Mouse (Mus musculus) gastrocnemius, postnatal 25 days (tissue): ENCODE measurements around the gene F12. TPM values are rescaled to one million over a fixed set of nuclear protein-coding genes. Genes with fewer than 3 reads are reported as not detected.
"Not testable (repeated sequence)": the region's sequence is repeated elsewhere in the genome, so short reads cannot be mapped to it uniquely, and the experiment has no call there.

Experiments used
- DNase-seq: peaks from one replicate; pipeline ENCODE4 v3.0.0; 2022
- total RNA-seq, 2 experiments: library from RNA; stranded (reverse); gene quantifications; 1 replicate in 1 of 2; 2 replicates in 1 of 2; pipeline ENCODE4 v1.2.3; 2021

Gene F12
- total RNA-seq, 2 experiments from 2014 or later, result not detected

GRCm38 (mm10) chr13:55449679-55450441 lies 23.3 kb upstream of the F12 start:
- no peak for DNase-seq

- DNase-seq, result no peak
These were observed 22.6 kb upstream of the F12 start for GRCm38 (mm10) chr13:55449205-55449604.

GRCm38 (mm10) chr13:55448131-55448530 lies 21.5 kb upstream of the F12 start:
- DNase-seq, result no peak

- DNase-seq, result no peak
These were observed 20.9 kb upstream of the F12 start for GRCm38 (mm10) chr13:55447543-55447943.

- no peak for DNase-seq
These were observed 20.0 kb upstream of the F12 start for GRCm38 (mm10) chr13:55446483-55447105.

GRCm38 (mm10) chr13:55445361-55446091 lies 18.9 kb upstream of the F12 start:
- DNase-seq, result no peak

DNA sequence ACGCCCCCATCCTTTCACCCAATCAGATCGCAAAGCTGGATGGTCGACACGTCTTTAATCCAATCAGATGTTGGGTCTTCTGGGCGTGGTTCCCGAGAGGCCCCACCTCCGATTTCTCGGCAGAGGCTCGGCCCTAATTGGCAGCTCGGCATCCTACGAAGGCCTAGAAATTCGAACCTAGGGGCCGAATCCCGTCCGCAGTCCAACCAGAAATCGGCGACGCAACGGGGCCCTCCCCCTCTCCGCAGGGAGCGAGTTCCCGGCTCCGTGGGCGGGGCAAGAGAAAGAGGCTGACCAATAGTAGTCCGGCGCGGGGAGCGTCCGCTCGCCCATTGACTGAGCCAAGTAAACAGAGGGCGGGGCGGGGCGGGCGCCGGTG lies 18.3 kb upstream of the F12 start, which contains the start of gene Grk6:
TSS of gene Grk6 (plus strand) at position 136 of the 379 bp plus-strand sequence.
- peak; percentile 100 for DNase-seq

- DNase-seq, result no peak
These were observed 17.8 kb upstream of the F12 start for GRCm38 (mm10) chr13:55444286-55444936.

- DNase-seq, result no peak
These were observed 17.2 kb upstream of the F12 start for GRCm38 (mm10) chr13:55443799-55444285.

DNA sequence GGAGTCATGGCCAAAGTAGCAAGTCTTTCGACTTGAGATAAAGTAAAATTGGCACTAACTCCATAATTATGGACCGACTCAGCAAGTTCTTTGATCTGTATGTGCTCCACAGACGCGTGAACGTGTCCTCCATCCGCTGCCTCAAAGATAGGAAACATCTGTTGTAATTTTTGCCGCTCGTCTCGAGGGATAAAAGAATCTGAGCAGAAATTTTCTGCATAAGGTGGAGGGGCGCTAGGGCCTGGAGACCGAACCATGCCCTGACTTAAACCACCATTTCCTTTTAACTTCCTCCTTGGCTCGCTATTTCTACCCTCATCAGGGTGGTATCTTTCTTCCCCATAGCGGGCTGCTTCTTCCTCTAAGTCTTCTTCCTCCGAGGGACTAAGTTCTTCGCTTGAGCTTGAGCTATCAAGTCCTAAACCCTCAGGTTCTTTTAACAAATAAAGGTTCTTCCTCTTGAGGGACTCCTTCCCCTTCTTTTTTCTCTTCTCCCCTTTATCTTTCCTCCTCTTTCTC lies 10.6 kb upstream of the F12 start:
- DNase-seq, result not testable (repeated sequence)

DNA sequence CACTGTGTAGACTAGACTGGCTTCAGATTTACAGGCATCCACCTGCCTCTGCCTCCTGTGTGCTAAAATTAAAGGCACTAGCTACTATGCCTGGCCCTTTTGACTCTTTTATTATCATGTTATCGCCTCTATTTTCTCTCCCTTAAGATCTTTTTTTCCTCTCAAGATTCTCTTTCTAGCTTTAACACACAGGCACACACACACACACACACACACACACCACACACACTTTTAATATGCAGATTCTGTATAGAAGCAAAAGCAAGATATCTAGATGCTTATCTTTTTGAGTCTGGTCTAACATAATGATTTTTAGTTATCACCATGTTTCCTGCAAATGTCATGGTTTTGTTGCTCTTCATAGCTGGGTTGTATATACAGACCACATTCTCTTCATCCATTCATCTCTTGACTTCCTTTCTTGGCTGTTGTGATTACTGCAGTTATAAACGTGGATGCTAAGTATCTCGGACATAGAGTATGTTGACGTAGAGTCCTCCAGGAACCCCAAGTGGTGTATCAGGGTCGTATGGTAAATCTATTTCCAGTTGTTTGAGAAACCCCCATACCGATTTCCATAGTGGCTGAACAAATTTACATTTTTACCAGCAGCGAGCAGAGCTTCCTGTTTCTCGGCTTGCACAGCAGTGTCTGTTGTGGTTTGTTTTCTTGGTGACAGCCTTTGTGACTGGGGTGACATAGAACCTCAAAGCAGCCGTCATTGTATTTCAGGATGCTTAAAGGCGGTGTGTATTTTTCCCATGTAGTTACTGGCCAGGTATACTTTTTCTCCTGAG lies 5.5 kb upstream of the F12 start:
- no peak for DNase-seq

- no peak for DNase-seq
These were observed 4.0 kb upstream of the F12 start for GRCm38 (mm10) chr13:55430566-55430965.

- DNase-seq, result peak; percentile 80
These were observed 2.8 kb upstream of the F12 start for GRCm38 (mm10) chr13:55429226-55429888.

DNA sequence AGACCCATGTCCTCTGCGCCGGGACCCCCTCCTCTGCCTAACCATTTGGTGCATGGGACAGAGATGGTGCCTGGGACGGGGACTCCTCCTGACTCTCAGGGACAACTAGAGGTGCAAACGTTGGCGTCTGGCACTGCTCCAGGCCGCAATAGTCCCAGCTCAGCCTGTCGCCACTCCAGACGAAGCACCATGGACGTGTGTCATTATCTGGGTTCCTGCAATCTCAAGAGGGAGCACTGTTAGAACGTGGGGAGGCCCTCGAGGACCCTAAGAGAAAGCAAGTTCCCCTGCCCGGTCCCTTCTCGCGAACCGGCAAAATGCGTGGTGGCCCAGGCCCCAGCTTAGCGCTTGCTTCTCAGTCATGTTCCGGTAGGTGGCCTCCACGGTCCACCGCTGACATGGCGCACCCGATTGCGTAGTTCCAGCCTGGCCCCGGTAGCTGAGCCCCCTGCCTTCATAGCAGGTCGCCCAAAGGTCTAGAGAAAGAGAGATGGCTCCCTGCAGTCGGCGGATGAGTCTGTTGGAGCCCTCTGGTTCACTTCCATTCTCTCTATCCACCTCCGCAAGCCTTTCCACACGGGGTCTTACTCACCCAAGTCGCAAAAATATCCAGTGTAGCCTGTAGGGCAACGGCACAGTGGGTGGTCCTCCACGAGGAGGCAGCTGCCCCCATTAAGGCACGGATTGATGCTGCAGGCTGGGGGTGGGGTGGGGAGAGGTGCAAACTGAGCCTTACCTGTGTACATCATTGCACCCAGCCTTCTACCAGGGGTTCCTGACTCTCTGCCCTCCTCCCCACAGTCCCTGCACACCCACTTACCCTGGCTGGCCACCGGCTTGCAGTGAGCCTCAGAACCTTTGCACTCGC lies 5.4 kb downstream of the F12 start:
- DNase-seq, result peak; percentile 74

- DNase-seq, result no peak
These were observed 6.3 kb downstream of the F12 start for GRCm38 (mm10) chr13:55420018-55420932.

DNA sequence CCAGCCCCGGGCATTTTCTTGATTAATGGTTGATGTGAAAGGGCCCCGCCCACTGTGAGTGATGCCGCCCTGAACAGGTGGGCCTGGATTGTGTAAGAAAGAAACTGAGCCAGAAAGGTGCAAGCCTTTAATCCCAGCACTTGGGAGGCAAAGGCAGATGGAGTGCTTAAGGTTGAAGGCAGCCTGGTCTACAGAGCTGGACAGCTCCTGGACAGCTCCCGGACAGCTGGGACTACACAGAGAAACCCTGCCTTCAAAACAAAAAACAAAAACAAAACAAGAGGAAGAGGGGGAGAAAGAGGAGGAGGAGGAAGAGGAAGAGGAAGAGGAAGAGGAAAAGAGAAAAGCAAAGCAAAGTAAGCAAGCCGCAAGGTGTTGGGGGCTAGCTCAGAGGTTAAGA lies 7.5 kb downstream of the F12 start:
- no peak for DNase-seq

GRCm38 (mm10) chr13:55418004-55418403 lies 8.6 kb downstream of the F12 start:
- peak; percentile 82 for DNase-seq

DNA sequence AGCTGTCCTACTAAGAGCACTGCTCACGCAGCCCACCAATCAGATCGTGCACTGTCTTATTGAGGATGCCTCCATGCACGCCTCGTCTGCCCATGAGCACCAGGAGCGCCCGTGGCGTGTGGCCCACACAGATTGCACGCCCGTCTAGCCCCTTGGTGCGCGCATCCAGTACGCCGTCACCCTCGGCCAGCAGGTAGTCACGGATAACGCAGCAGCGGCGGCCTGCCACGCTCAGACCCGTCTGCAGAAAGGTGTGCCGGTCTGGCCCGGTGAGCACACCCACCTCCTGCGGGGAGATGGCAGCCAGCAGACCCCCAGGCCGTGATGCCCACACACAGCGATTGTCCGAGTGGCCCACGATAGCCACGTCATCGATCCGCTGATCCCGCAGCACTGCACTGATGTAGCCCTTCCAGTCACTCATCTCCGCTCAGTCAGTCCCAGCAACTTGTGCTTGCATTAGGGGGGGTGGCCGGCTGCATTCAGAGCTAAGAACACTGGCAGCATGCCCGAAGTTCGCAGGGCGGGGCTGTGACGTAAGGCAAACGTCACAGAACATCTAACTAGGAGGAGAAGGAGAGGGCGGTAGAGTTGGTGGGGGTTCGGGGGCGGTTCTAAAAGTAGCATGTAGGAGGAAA lies 11.7 kb downstream of the F12 start, which contains the start of gene Pfn3:
TSS of gene Pfn3 (minus strand) at position 490 of the 638 bp plus-strand sequence.
- DNase-seq, result no peak
